Mouse (Mus musculus) MEL (cell line): ENCODE results near the gene Mapk1ip1.

Source experiments
- CTCF ChIP-seq, 3 experiments: IDR thresholded peaks in 2 of 3; conservative IDR thresholded peaks in 1 of 3; 2 replicates each; pipeline ENCODE4 v1.5.1; 2011 to 2012; ENCODE audit warnings: low read length in 3 of 3, low read depth in 2 of 3, mild to moderate bottlenecking in 2 of 3, improper control_type of control experiment in 1 of 3, inconsistent platforms in 1 of 3, mixed read lengths in 1 of 3, moderate library complexity in 1 of 3; ENCODE audit not compliant: control insufficient read depth in 1 of 3, insufficient read depth in 1 of 3, poor library complexity in 1 of 3, severe bottlenecking in 1 of 3
- ELF1 ChIP-seq: IDR thresholded peaks from 2 replicates; pipeline ENCODE4 v1.6.1; 2014; ENCODE audit warnings: low read depth, mild to moderate bottlenecking, inconsistent platforms, low read length, improper control_type of control experiment, moderate library complexity
- EP300 ChIP-seq, 2 experiments: IDR thresholded peaks; 2 replicates each; pipeline ENCODE4 v1.6.1; 2011; ENCODE audit warnings: improper control_type of control experiment in 2 of 2, low read length in 2 of 2, low read depth in 1 of 2, mild to moderate bottlenecking in 1 of 2
- GATA1 ChIP-seq: IDR thresholded peaks from 2 replicates; pipeline ENCODE4 v1.6.1; 2011; ENCODE audit warnings: low read depth, low read length, improper control_type of control experiment
- MAFK ChIP-seq: IDR thresholded peaks from 2 replicates; pipeline ENCODE4 v1.6.1; 2011; ENCODE audit warnings: low read depth, mild to moderate bottlenecking, low read length, improper control_type of control experiment, borderline replicate concordance
- MYC ChIP-seq: IDR thresholded peaks from 2 replicates; pipeline ENCODE4 v1.6.1; 2011; ENCODE audit warnings: low read depth, mild to moderate bottlenecking, low read length, improper control_type of control experiment, moderate library complexity
- NELFE ChIP-seq: IDR thresholded peaks from 2 replicates; pipeline ENCODE4 v1.6.1; 2011; ENCODE audit warnings: low read depth, low read length, improper control_type of control experiment
- POLR2A ChIP-seq, 2 experiments: IDR thresholded peaks; 2 replicates each; pipeline ENCODE4 v1.6.1; 2011 to 2012; ENCODE audit warnings: low read length in 2 of 2, mild to moderate bottlenecking in 2 of 2, control low read depth in 1 of 2, improper control_type of control experiment in 1 of 2, low read depth in 1 of 2, moderate library complexity in 1 of 2; ENCODE audit not compliant: control insufficient read depth in 1 of 2, insufficient read depth in 1 of 2, poor library complexity in 1 of 2
- SMC3 ChIP-seq: IDR thresholded peaks from 2 replicates; pipeline ENCODE4 v1.6.1; 2011; ENCODE audit warnings: low read depth, low read length, improper control_type of control experiment
- TBP ChIP-seq: IDR thresholded peaks from 2 replicates; pipeline ENCODE4 v1.8.0; 2011; ENCODE audit warnings: low read depth, low read length, improper control_type of control experiment

GRCm38 (mm10) chr7:138864776-138865175, 18.7 kb upstream of the Mapk1ip1 start:
- TF ChIP-seq CTCF (IDR thresholded peaks at IDR 0.05 in 2 of 3, conservative IDR thresholded peaks at IDR 0.05 in 1 of 3; ENCODE audit: control insufficient read depth in 1 of 3, insufficient read depth in 1 of 3, low read depth in 2 of 3, low read length in 3 of 3, poor library complexity in 1 of 3, severe bottlenecking in 1 of 3) (no peak), TBP (no peak), POLR2A (IDR thresholded peaks at IDR 0.05; ENCODE audit: control insufficient read depth in 1 of 2, insufficient read depth in 1 of 2, low read depth in 1 of 2, low read length in 2 of 2, poor library complexity in 1 of 2) (no peak), MAFK (no peak), ELF1 (no peak), SMC3 (no peak), MYC (no peak), GATA1 (no peak), NELFE (no peak), EP300 (IDR thresholded peaks at IDR 0.05; ENCODE audit: low read depth in 1 of 2, low read length in 2 of 2) (no peak)
